Mouse (Mus musculus): ENCODE data around the gene Tas2r110. TPM values are rescaled to one million over a fixed set of nuclear protein-coding genes. Genes with fewer than 3 reads are reported as not detected.

Gene Tas2r110
- not detected in 2 replicates for polyA plus RNA-seq (2012; ENCODE audit: low replicate concordance)

GRCm38 (mm10) chr6:132867708-132868107 lies at the start of gene Tas2r110:
Gene Tas2r110, plus strand, starts transcription at chr6:132868008.

GRCm38 (mm10) chr6:132846842-132847241 lies 21.0 kb upstream of the Tas2r110 start, which contains the start of gene Tas2r123:
Gene Tas2r123, plus strand, starts transcription at chr6:132847142.

DNA sequence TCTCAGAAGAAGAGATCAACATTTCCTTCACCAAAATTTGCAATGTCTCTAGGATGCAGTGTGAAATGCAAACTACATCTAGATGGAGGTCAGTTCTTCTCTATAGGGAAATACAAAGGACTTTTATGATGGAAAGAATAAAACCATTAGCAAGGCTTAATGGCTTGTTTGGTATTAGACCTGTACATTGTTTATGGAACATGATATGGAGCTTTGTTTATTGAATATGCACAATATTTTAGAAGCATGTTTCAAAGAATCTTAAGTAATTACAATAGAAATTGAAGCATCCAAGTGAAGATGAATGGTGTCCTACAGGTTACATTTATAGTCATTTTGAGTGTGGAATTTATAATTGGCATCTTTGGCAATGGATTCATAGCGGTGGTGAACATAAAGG lies 12.7 kb upstream of the Tas2r110 start, which contains the start of gene Tas2r116:
Gene Tas2r116 (plus strand): TSS at position 301 of the 400 bp plus-strand sequence.

DNA sequence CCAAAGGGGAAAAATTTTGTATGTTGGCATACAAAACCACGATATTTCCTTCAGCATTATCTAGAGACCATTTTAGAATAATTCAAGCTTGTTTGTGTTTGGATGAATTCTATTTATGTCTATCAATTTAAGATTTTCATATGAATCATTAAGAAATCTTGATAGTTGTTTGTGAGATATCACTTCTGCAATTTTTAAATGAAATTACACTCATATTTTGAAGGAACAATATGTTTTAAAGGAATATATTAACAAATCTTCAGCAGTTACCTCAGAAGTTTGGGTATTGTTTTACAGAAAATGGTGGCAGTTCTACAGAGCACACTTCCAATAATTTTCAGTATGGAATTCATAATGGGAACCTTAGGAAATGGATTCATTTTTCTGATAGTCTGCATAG lies 24.9 kb downstream of the Tas2r110 start, which contains the start of gene Tas2r113:
Gene Tas2r113 (plus strand): TSS at position 301 of the 400 bp plus-strand sequence.

GRCm38 (mm10) chr6:132909351-132909750 lies 41.5 kb downstream of the Tas2r110 start, which contains the start of gene Tas2r125:
Gene Tas2r125, plus strand, starts transcription at chr6:132909651.

Other genes with a start within 250 kb of the Tas2r110 start
- not detected in 2 replicates for gene A630073D07Rik, start 216.5 kb upstream of the Tas2r110 start, polyA plus RNA-seq (2012; ENCODE audit: low replicate concordance)
- not detected in 2 replicates for gene Tas2r120, start 211.1 kb upstream of the Tas2r110 start, polyA plus RNA-seq (2012; ENCODE audit: low replicate concordance)
- gene Tas2r121, start 167.0 kb upstream of the Tas2r110 start, polyA plus RNA-seq (2012; ENCODE audit: low replicate concordance), result not detected in 2 replicates
- gene Tas2r122, start 156.1 kb upstream of the Tas2r110 start, polyA plus RNA-seq (2012; ENCODE audit: low replicate concordance), result not detected in 2 replicates
- not detected in 2 replicates for gene Tas2r115, start 130.0 kb upstream of the Tas2r110 start, polyA plus RNA-seq (2012; ENCODE audit: low replicate concordance)
- not detected in 2 replicates for gene Tas2r124, start 113.3 kb upstream of the Tas2r110 start, polyA plus RNA-seq (2012; ENCODE audit: low replicate concordance)
- not detected in 2 replicates for gene Tas2r102, start 105.9 kb upstream of the Tas2r110 start, polyA plus RNA-seq (2012; ENCODE audit: low replicate concordance)
- gene Tas2r136, start 89.8 kb upstream of the Tas2r110 start, polyA plus RNA-seq (2012; ENCODE audit: low replicate concordance), result not detected in 2 replicates
- not detected in 2 replicates for gene Tas2r117, start 65.2 kb upstream of the Tas2r110 start, polyA plus RNA-seq (2012; ENCODE audit: low replicate concordance)
- not detected in 2 replicates for gene Tas2r123, start 20.9 kb upstream of the Tas2r110 start, polyA plus RNA-seq (2012; ENCODE audit: low replicate concordance)
- not detected in 2 replicates for gene Tas2r116, start 12.6 kb upstream of the Tas2r110 start, polyA plus RNA-seq (2012; ENCODE audit: low replicate concordance)
- not detected in 2 replicates for gene Tas2r113, start 25.0 kb downstream of the Tas2r110 start, polyA plus RNA-seq (2012; ENCODE audit: low replicate concordance)
- gene Tas2r125, start 41.6 kb downstream of the Tas2r110 start, polyA plus RNA-seq (2012; ENCODE audit: low replicate concordance), result not detected in 2 replicates
- not detected in 2 replicates for gene Tas2r129, start 83.1 kb downstream of the Tas2r110 start, polyA plus RNA-seq (2012; ENCODE audit: low replicate concordance)
- not detected in 2 replicates for gene Tas2r131, start 89.9 kb downstream of the Tas2r110 start, polyA plus RNA-seq (2012; ENCODE audit: low replicate concordance)
- gene Tas2r109, start 113.0 kb downstream of the Tas2r110 start, polyA plus RNA-seq (2012; ENCODE audit: low replicate concordance), result not detected in 2 replicates
- gene Tas2r103, start 169.1 kb downstream of the Tas2r110 start, polyA plus RNA-seq (2012; ENCODE audit: low replicate concordance), result not detected in 2 replicates
- not detected in 2 replicates for gene Tas2r140, start 187.8 kb downstream of the Tas2r110 start, polyA plus RNA-seq (2012; ENCODE audit: low replicate concordance)
- gene Smim10l1, start 236.9 kb downstream of the Tas2r110 start, polyA plus RNA-seq (2012; ENCODE audit: low replicate concordance), result 57.3 and 164 TPM in 2 replicates